Comparison of ENCODE assay signal across 9 mouse cellular contexts in the genomic region with DNA sequence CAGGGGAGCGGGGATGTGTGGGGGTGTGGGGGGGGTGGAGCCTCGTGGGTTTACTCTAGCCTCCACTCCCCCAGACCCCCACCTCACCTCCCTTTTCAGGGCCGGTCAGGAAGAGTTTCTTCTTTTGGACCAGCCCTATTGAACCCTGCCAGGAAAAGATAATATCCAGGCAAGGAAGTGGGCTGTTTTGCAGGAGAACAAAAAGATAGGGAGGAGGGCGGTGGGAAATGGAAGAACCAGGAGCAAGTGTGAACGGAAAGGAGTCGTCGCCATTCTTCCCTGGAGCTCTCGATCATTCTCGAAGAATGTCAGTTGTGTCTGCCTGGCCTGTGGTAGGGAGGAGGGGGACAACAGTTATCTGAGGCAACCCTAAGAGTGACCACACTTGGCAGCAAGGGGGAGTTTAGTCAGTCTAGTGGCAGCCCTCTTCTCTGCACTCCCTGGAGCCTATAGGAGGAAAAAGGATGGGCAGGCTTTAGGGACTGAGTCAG. TPM values are rescaled to one million over a fixed set of nuclear protein-coding genes. Genes with fewer than 3 reads are reported as not detected.
DNase-seq lines count a peak whose midpoint lies in the region; ATAC-seq lines count a peak whose summit lies in the region.
"Had no signal": no experiment of that assay in that cellular context is flagged by ENCODE, and none has a peak within 500 bp of the region (broad histone marks: within the 10 kb centered on the region; RNA-seq: fewer than 3 reads in every experiment).

No protein-coding gene starts in this region.

- DNase-seq in urinary bladder, adult 2 months (ENCODE audit: low spot score), result peak; percentile 21
- no peak for DNase-seq in urinary bladder, postnatal 4 days (ENCODE audit: low spot score in 2 of 2)
- DNase-seq in hindbrain, embryonic 10.5 days (ENCODE audit: low spot score), result no peak
- DNase-seq in spleen, postnatal 36 days (ENCODE audit: low spot score in 2 of 2), result no peak
- DNase-seq in left cerebral cortex, adult 11 months (ENCODE audit: low spot score), result no peak
- DNase-seq in cerebellum, adult 11-12 months, result no peak

- peaks cover 92% of the 10 kb centered on the region for H3K4me1 ChIP-seq in hindbrain, embryonic 10.5 days (replicated peaks)
- peaks cover 79% of the 10 kb centered on the region for H3K4me1 ChIP-seq in limb, embryonic 15.5 days
- peaks cover 62% of the 10 kb centered on the region for H3K4me1 ChIP-seq in neural tube, embryonic 14.5 days (ENCODE audit: control insufficient read depth, insufficient read depth, low read length)

- WGBS in hindbrain, embryonic 10.5 days, result 41% methylated on average over 9 of the region's 9 CpGs
- 47% methylated on average over 9 of the region's 9 CpGs for WGBS in limb, embryonic 15.5 days
- 24% methylated on average over 9 of the region's 9 CpGs for WGBS in neural tube, embryonic 14.5 days

- peak overlapping the region; percentile 69 for H3K27ac ChIP-seq in hindbrain, embryonic 10.5 days
- peak overlapping the region; percentile 99 for H3K27ac ChIP-seq in limb, embryonic 15.5 days
- H3K27ac ChIP-seq in neural tube, embryonic 14.5 days (ENCODE audit: low read depth, low read length), result peak overlapping the region; percentile 39; the same call in 1 of the 2 replicates

- H3K4me3 ChIP-seq in hindbrain, embryonic 10.5 days, result peak overlapping the region; percentile 84
- peak overlapping the region; percentile 66 for H3K4me3 ChIP-seq in limb, embryonic 15.5 days
- H3K4me3 ChIP-seq in neural tube, embryonic 14.5 days (ENCODE audit: low read depth, low read length), result peak overlapping the region; percentile 72

- ATAC-seq in limb, embryonic 15.5 days (ENCODE audit: insufficient number of reproducible peaks, low FRiP score, low TSS enrichment, low read depth), result no peak
- no peak for ATAC-seq in neural tube, embryonic 14.5 days (ENCODE audit: low read depth)
- ATAC-seq: Patski had no signal

- peak overlapping the region; percentile 81 for H3K4me2 ChIP-seq in limb, embryonic 15.5 days
- peak overlapping the region; percentile 74 for H3K4me2 ChIP-seq in neural tube, embryonic 14.5 days (ENCODE audit: low read depth, low read length)

- peaks cover 74% of the 10 kb centered on the region for H3K36me3 ChIP-seq in hindbrain, embryonic 10.5 days
- H3K36me3 ChIP-seq in limb, embryonic 15.5 days, result peaks cover 67% of the 10 kb centered on the region
- H3K36me3 ChIP-seq in neural tube, embryonic 14.5 days (ENCODE audit: control insufficient read depth, insufficient read depth, low read length), result peaks cover 55% of the 10 kb centered on the region

- no peaks in the 10 kb centered on the region for H3K9me3 ChIP-seq in hindbrain, embryonic 10.5 days
- H3K9me3 ChIP-seq in limb, embryonic 15.5 days, result no peaks in the 10 kb centered on the region
- H3K9me3 ChIP-seq in neural tube, embryonic 14.5 days (ENCODE audit: control insufficient read depth, low read length), result no peaks in the 10 kb centered on the region

- H3K9ac ChIP-seq in limb, embryonic 15.5 days, result no peak overlapping the region; the same call in 1 of the 2 replicates
- H3K9ac ChIP-seq in neural tube, embryonic 14.5 days (replicated peaks; ENCODE audit: low read depth, low read length), result peak overlapping the region; percentile 34; the same call in 1 of the 2 replicates

- H3K27me3 ChIP-seq in hindbrain, embryonic 10.5 days (ENCODE audit: insufficient read depth, poor library complexity, severe bottlenecking), result no peaks in the 10 kb centered on the region
- H3K27me3 ChIP-seq in limb, embryonic 15.5 days, result no peaks in the 10 kb centered on the region
- H3K27me3 ChIP-seq in neural tube, embryonic 14.5 days (ENCODE audit: control insufficient read depth, insufficient read depth, low read length), result no peaks in the 10 kb centered on the region; the same call in 1 of the 2 replicates
- H3K27me3 ChIP-seq: Patski had no signal

RNA-seq across cellular contexts. Expression of a gene that starts 5.6 kb away (rescaled TPM):
- polyA plus RNA-seq in urinary bladder, adult 2 months (2012; rRNA removed), result 51.0 and 52.2 TPM in 2 replicates
- polyA plus RNA-seq in hindbrain, embryonic 10.5 days (2016; fragmentation: Nextera tagmentation; extraction: Ambion mirVana), result 67.6 and 70.1 TPM in 2 replicates
- 60.7 and 61.5 TPM in 2 replicates for polyA plus RNA-seq in limb, embryonic 15.5 days (2015; fragmentation: Nextera tagmentation; extraction: Ambion mirVana)
- 37.7 and 58.9 TPM in 2 replicates for polyA plus RNA-seq in neural tube, embryonic 14.5 days (2014; fragmentation: Nextera tagmentation; extraction: Ambion mirVana)

Comparison
In these comparisons a context has a peak if more than half of its experiments do, and no peak if none do; other contexts are left out.
1. H3K27ac ChIP-seq: peak in every context shown above with its lines; median percentile 99 in limb, embryonic 15.5 days; 69 in hindbrain, embryonic 10.5 days; 39 in neural tube, embryonic 14.5 days.